Mouse (Mus musculus): ENCODE results near the gene Abcb1b. TPM values are rescaled to one million over a fixed set of nuclear protein-coding genes. Genes with fewer than 3 reads are reported as not detected.

Abcb1b gene
- polyA plus RNA-seq, 1 experiment from 2014 or later, result 3.6 TPM

DNA sequence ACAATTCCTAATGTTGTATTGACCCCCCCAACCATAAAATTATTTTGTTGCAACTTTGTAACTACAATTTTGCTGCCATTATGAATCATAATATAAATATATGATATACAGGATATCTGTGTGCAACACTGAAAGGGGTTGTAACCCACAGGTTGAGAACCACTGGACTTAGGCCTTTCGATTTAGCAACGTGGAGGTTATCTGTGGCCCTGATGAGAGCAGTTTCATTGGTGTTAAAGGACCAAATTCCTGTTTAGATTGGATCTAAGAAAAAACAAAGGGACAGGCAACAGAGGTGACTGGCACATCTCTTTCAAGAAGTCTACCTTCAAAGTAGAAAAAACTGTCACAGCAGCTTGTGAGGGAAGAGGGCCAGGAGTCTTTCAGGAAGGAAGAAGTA, 87.9 kb downstream of the Abcb1b start:
- H3K36me3 ChIP-seq (ENCODE audit: control insufficient read depth, insufficient read depth, low read length), result no peaks in the 10 kb centered on the region
- 70% methylated on average over 2 of the region's 2 CpGs for WGBS

DNA sequence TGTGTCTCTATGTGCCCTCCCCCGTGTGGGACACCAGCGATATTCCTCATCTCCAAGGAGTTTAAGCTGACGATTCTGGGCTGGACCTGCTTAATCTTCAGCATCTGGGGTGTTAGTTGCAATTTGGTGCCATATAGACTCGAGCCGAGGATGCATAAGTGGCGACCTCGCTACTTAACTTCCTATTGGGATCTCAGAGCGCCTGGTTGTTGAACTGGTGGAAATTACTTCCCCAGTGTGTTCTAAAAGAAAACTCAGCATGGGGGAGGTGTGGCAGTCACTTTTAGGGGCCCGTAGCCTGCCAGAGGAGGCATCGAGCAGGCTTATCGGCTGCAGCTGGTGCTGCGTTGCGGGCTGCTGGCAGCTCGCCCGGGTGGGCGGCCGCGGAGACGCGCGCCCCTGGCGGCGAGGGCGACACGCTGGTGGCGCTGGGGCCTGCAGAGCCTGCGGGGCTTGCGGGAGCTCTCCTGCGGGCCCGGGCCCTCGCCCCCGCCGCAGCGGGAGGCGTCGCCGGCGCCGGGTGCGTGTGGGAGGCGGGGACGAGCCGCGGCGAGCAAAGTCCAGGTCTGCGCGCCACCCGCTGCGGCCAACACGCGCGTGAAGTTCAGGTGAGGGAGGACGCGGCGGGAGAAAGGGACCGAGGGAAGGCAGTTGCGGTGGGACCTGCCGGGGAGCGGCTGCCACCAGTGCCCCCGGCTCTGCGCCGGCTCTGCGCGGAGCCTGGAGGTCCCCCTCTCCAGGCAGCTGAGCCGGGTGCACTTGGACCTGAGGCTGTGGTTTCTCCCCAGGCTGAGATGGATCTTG, 95.6 kb downstream of the Abcb1b start, which contains the start of gene Abcb4:
Gene Abcb4 (plus strand): TSS at position 418 of the 804 bp plus-strand sequence.
- Histone ChIP-seq H3K4me1 (ENCODE audit: control insufficient read depth, insufficient read depth, low read length) (peaks cover 6% of the 10 kb centered on the region; the same call in 1 of the 2 replicates), H3K9me3 (replicated peaks; ENCODE audit: control insufficient read depth, low read length) (no peaks in the 10 kb centered on the region), H3K4me2 (ENCODE audit: low read depth, low read length) (peak within 1 kb of the TSS; percentile 85), H3K27ac (ENCODE audit: low read length) (no peak within 1 kb of the TSS), H3K27me3 (ENCODE audit: control insufficient read depth, insufficient read depth, low read length) (peaks cover 6% of the 10 kb centered on the region; the same call in 1 of the 2 replicates), H3K9ac (ENCODE audit: low read length) (peak within 1 kb of the TSS; percentile 64), H3K36me3 (ENCODE audit: control insufficient read depth, insufficient read depth, low read length) (no peaks in the 10 kb centered on the region), H3K4me3 (replicated peaks; ENCODE audit: low read length) (peak within 1 kb of the TSS; percentile 56)
- under 1% methylated on average over 64 of the region's 65 CpGs for WGBS
- ATAC-seq (ENCODE audit: insufficient read depth, low FRiP score), result peak; percentile 83

More for the DNA sequence above, 87.9 kb downstream of the Abcb1b start:
- no peak for ATAC-seq (ENCODE audit: insufficient read depth, low FRiP score)
- Histone ChIP-seq H3K27me3 (ENCODE audit: control insufficient read depth, insufficient read depth, low read length) (no peaks in the 10 kb centered on the region), H3K27ac (ENCODE audit: low read length) (no peak overlapping the region), H3K4me3 (replicated peaks; ENCODE audit: low read length) (no peak overlapping the region), H3K4me1 (ENCODE audit: control insufficient read depth, insufficient read depth, low read length) (no peaks in the 10 kb centered on the region), H3K9me3 (replicated peaks; ENCODE audit: control insufficient read depth, low read length) (no peaks in the 10 kb centered on the region), H3K9ac (ENCODE audit: low read length) (no peak overlapping the region), H3K4me2 (ENCODE audit: low read depth, low read length) (no peak overlapping the region)

DNA sequence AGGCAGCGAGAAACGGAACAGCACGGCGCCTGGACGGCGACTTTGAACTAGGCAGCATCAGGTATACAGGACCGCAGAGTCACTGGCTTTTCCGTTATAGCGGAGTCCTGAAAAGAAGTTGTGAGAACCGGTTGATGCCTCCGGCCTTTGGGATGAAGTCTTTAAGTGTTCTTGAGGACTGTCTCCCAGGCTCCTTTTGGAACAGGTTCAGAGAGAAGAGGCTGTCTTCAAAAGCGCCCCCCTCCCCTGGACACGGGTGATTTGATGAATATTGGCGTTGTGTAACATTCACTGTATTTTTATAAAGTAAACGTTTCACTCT, 96.1 kb downstream of the Abcb1b start:
- H3K4me2 ChIP-seq (ENCODE audit: low read depth, low read length), result peak overlapping the region; percentile 85
- ATAC-seq (ENCODE audit: insufficient read depth, low FRiP score), result no peak
- H3K4me1 ChIP-seq (ENCODE audit: control insufficient read depth, insufficient read depth, low read length), result peaks cover 6% of the 10 kb centered on the region; the same call in 1 of the 2 replicates
- H3K36me3 ChIP-seq (ENCODE audit: control insufficient read depth, insufficient read depth, low read length), result no peaks in the 10 kb centered on the region
- peak overlapping the region; percentile 64 for H3K9ac ChIP-seq (ENCODE audit: low read length)
- H3K27ac ChIP-seq (ENCODE audit: low read length), result no peak overlapping the region
- H3K27me3 ChIP-seq (ENCODE audit: control insufficient read depth, insufficient read depth, low read length), result peaks cover 6% of the 10 kb centered on the region; the same call in 1 of the 2 replicates
- H3K9me3 ChIP-seq (replicated peaks; ENCODE audit: control insufficient read depth, low read length), result no peaks in the 10 kb centered on the region
- H3K4me3 ChIP-seq (replicated peaks; ENCODE audit: low read length), result peak overlapping the region; percentile 56
- 9% methylated on average over 15 of the region's 15 CpGs for WGBS

DNA sequence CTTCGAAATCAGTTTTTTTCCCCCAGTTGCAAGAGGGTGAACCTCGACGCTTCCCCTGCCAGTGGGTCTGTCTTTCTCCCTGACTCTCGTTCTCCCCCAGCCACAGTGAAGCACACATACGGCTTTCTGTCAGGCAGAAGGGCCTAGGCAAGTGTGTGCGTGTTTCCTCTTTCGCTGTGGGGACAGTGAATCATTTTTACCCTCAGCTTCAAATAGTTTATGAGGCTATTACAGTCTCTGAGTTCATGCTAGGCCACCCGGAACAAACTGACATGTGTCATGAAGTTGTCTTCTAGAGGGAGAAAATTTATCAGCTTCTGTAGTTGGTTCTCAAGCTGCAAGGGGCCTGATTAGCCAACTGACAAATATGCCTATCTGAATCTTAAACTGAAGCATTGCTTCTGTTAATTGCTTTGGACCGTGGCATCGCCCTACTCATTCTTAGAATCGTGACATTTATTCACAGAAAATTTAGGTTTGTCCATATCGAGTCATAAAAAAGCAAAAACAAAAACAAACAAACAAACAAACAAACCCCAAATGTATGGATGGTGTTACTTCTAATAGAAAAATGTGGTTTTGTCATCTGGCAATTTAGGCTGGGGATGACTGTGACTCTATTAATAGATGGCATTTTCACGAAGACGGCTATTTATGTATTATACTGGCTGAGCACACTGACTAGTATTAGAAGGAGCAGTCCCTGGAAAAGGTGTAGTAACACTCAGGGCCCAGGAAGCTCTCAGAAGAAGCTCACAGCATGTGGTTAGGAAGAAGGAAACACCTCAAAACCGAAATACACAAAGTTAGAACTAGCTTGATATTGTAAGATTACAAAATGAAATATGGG, 96.9 kb downstream of the Abcb1b start:
- H3K9ac ChIP-seq (ENCODE audit: low read length), result no peak overlapping the region
- no peaks in the 10 kb centered on the region for H3K9me3 ChIP-seq (replicated peaks; ENCODE audit: control insufficient read depth, low read length)
- whole genome bisulfite sequencing, result 65% methylated on average over 15 of the region's 15 CpGs
- no peak overlapping the region for H3K4me3 ChIP-seq (replicated peaks; ENCODE audit: low read length)
- no peak for ATAC-seq (ENCODE audit: insufficient read depth, low FRiP score)
- H3K4me2 ChIP-seq (ENCODE audit: low read depth, low read length), result no peak overlapping the region
- peaks cover 6% of the 10 kb centered on the region; the same call in 1 of the 2 replicates for H3K4me1 ChIP-seq (ENCODE audit: control insufficient read depth, insufficient read depth, low read length)
- H3K36me3 ChIP-seq (ENCODE audit: control insufficient read depth, insufficient read depth, low read length), result no peaks in the 10 kb centered on the region
- peaks cover 6% of the 10 kb centered on the region; the same call in 1 of the 2 replicates for H3K27me3 ChIP-seq (ENCODE audit: control insufficient read depth, insufficient read depth, low read length)
- H3K27ac ChIP-seq (ENCODE audit: low read length), result no peak overlapping the region

DNA sequence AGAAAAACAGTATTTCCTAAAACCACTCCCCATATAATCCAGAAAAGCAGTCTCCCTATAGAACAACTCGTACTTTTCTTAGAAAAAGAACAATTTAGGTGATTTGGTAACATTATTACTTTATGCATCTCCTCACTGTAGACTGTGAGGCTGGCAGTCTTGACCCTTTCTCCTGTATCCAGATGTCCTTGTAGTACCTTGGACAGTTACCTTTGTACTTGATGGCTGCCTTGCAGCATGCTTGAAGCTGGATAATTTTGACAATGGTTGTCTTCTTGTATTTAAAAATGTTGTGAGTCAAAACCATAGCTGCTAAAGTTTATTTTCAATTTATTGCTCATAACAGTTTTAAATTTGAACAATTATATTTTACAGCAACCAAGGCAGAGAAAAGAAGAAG, 98.3 kb downstream of the Abcb1b start:
- H3K4me3 ChIP-seq (replicated peaks; ENCODE audit: low read length), result no peak overlapping the region
- ATAC-seq (ENCODE audit: insufficient read depth, low FRiP score), result no peak
- H3K27ac ChIP-seq (ENCODE audit: low read length), result no peak overlapping the region
- no peak overlapping the region for H3K9ac ChIP-seq (ENCODE audit: low read length)
- no peaks in the 10 kb centered on the region for H3K9me3 ChIP-seq (replicated peaks; ENCODE audit: control insufficient read depth, low read length)
- no peak overlapping the region for H3K4me2 ChIP-seq (ENCODE audit: low read depth, low read length)
- H3K36me3 ChIP-seq (ENCODE audit: control insufficient read depth, insufficient read depth, low read length), result no peaks in the 10 kb centered on the region
- WGBS, result 71% methylated on average over 1 of the region's 1 CpGs
- H3K4me1 ChIP-seq (ENCODE audit: control insufficient read depth, insufficient read depth, low read length), result peaks cover 6% of the 10 kb centered on the region; the same call in 1 of the 2 replicates
- peaks cover 6% of the 10 kb centered on the region; the same call in 1 of the 2 replicates for H3K27me3 ChIP-seq (ENCODE audit: control insufficient read depth, insufficient read depth, low read length)

DNA sequence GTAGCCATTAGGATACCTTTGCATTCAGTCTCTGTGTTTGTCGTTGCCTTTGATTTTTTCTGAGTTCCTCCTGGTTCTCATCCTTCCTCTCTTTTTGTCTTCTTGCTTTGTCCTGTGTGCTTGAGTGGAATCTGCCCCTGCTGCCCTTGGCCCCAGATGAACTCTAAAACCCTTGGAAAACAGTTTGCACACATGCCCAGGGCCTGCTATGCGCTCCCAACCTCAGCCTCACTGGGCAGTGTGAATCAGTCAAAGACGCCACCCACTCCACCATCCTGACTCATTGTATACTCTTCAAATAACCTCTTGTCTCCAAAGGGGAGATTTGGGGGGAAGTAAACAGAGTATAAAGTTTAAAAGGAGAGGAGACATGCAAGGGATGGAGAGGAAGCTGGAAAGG, 100.3 kb downstream of the Abcb1b start:
- ATAC-seq (ENCODE audit: insufficient read depth, low FRiP score), result no peak
- 64% methylated on average over 3 of the region's 3 CpGs for WGBS
- Histone ChIP-seq H3K9me3 (replicated peaks; ENCODE audit: control insufficient read depth, low read length) (no peaks in the 10 kb centered on the region), H3K27me3 (ENCODE audit: control insufficient read depth, insufficient read depth, low read length) (no peaks in the 10 kb centered on the region), H3K36me3 (ENCODE audit: control insufficient read depth, insufficient read depth, low read length) (no peaks in the 10 kb centered on the region), H3K9ac (ENCODE audit: low read length) (no peak overlapping the region), H3K4me3 (replicated peaks; ENCODE audit: low read length) (no peak overlapping the region), H3K27ac (ENCODE audit: low read length) (no peak overlapping the region), H3K4me1 (ENCODE audit: control insufficient read depth, insufficient read depth, low read length) (no peaks in the 10 kb centered on the region; the same call in 1 of the 2 replicates), H3K4me2 (ENCODE audit: low read depth, low read length) (no peak overlapping the region)

DNA sequence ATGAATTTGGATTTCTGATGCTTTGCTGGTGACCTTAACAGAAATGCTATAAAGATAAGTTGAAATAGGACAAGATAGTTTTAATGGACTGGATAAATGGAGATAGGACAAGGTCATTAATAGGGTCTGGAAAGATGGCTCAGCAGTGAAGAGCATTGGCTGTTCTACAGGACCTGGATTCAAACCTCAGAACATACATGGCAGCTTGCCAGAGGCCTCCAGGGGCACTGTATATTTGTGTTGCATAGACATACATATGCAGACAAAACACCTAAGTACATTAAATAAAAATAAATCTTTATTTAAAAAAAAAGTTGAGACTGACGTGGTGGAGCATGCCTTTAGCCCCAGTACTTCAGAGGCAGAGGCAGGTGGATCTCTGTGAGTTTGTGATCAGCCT, 103.1 kb downstream of the Abcb1b start:
- H3K27me3 ChIP-seq (ENCODE audit: control insufficient read depth, insufficient read depth, low read length), result no peaks in the 10 kb centered on the region
- no peak for ATAC-seq (ENCODE audit: insufficient read depth, low FRiP score)
- H3K4me1 ChIP-seq (ENCODE audit: control insufficient read depth, insufficient read depth, low read length), result no peaks in the 10 kb centered on the region
- H3K27ac ChIP-seq (ENCODE audit: low read length), result no peak overlapping the region
- H3K9ac ChIP-seq (ENCODE audit: low read length), result no peak overlapping the region
- H3K9me3 ChIP-seq (replicated peaks; ENCODE audit: control insufficient read depth, low read length), result no peaks in the 10 kb centered on the region
- no peak overlapping the region for H3K4me3 ChIP-seq (replicated peaks; ENCODE audit: low read length)
- no peaks in the 10 kb centered on the region for H3K36me3 ChIP-seq (ENCODE audit: control insufficient read depth, insufficient read depth, low read length)
- 67% methylated on average over 1 of the region's 1 CpGs for WGBS
- H3K4me2 ChIP-seq (ENCODE audit: low read depth, low read length), result no peak overlapping the region

DNA sequence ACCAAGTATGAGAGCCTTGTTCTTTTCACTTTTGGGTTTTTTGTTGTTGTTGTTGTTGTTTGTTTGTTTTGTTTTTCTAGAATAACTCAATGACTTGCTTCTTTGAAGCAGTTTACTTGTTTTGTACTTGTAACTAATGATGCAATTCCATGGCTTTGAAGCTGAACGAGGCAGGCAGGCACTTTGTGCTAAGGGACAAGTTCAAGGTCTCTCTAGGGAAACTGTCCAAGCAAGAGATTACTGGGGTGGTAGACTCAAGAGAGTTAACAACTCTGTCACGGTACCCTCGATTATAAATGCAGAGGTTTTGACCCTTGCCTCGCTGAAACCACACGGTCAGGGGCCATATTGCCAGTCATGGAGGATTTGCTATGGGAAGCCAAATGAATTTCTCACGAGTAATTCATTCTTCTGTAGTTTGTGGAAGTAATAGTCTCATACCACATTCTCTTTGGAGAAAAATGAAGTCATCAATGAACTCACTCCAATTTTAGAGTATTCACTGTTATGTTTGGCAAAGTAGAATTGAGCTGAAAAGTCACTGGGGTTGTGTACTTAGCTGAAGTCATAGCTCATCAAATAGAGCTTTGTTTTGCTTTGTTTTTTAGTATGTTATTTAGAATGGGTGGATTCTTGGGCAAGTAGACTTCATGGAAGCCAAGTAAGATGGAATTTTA, 104.3 kb downstream of the Abcb1b start:
- H3K27me3 ChIP-seq (ENCODE audit: control insufficient read depth, insufficient read depth, low read length), result no peaks in the 10 kb centered on the region
- H3K9ac ChIP-seq (ENCODE audit: low read length), result no peak overlapping the region
- no peaks in the 10 kb centered on the region for H3K4me1 ChIP-seq (ENCODE audit: control insufficient read depth, insufficient read depth, low read length)
- WGBS, result 76% methylated on average over 6 of the region's 6 CpGs
- H3K4me3 ChIP-seq (replicated peaks; ENCODE audit: low read length), result no peak overlapping the region
- H3K36me3 ChIP-seq (ENCODE audit: control insufficient read depth, insufficient read depth, low read length), result no peaks in the 10 kb centered on the region
- H3K9me3 ChIP-seq (replicated peaks; ENCODE audit: control insufficient read depth, low read length), result no peaks in the 10 kb centered on the region
- H3K4me2 ChIP-seq (ENCODE audit: low read depth, low read length), result no peak overlapping the region
- no peak for ATAC-seq (ENCODE audit: insufficient read depth, low FRiP score)
- H3K27ac ChIP-seq (ENCODE audit: low read length), result no peak overlapping the region
